Mouse (Mus musculus) kidney, postnatal 0 days (tissue): ENCODE results near the gene Cpne6. TPM values are rescaled to one million over a fixed set of nuclear protein-coding genes. Genes with fewer than 3 reads are reported as not detected.

Source experiments
- ATAC-seq: fragments of 200-750 bp; cut with Nextera tagmentation; replicated peaks from 2 replicates; pipeline ENCODE4 v1.8.0; 2017; ENCODE audit warnings: low read depth, moderate number of reproducible peaks, moderate TSS enrichment, moderate library complexity; ENCODE audit not compliant: low FRiP score
- DNase-seq: peaks from one replicate; pipeline ENCODE4 v3.0.0-alpha.2; 2016; ENCODE audit warnings: low spot score
- H3K27ac ChIP-seq: fragments of 300-500 bp; sonication (generic); 2 replicates; pipeline ENCODE4 v1.5.1; 2014; ENCODE audit warnings: mild to moderate bottlenecking
- H3K27me3 ChIP-seq: fragments of 300-500 bp; sonication (generic); 2 replicates; pipeline ENCODE4 v1.6.1; 2014; ENCODE audit warnings: low read length, mixed read lengths; ENCODE audit not compliant: insufficient read depth
- H3K36me3 ChIP-seq: fragments of 300-500 bp; sonication (generic); 2 replicates; pipeline ENCODE4 v1.6.1; 2014; ENCODE audit warnings: low read length, mixed read lengths; ENCODE audit not compliant: insufficient read depth
- H3K4me1 ChIP-seq: fragments of 300-500 bp; sonication (generic); replicated peaks from 2 replicates; pipeline ENCODE4 v1.6.1; 2014; ENCODE audit warnings: antibody characterized with exemption, low read length, mixed read lengths; ENCODE audit not compliant: insufficient read depth
- H3K4me2 ChIP-seq: fragments of 300-500 bp; sonication (generic); 2 replicates; pipeline ENCODE4 v1.6.1; 2014; ENCODE audit warnings: mild to moderate bottlenecking, low read length, moderate library complexity, mixed read lengths
- H3K4me3 ChIP-seq: fragments of 300-500 bp; sonication (generic); replicated peaks from 2 replicates; pipeline ENCODE4 v1.5.1; 2014; ENCODE audit warnings: low read depth, low read length
- H3K9ac ChIP-seq: fragments of 300-500 bp; sonication (generic); 2 replicates; pipeline ENCODE4 v1.6.1; 2014; ENCODE audit warnings: low read depth, low read length
- H3K9me3 ChIP-seq: fragments of 300-500 bp; sonication (generic); replicated peaks from 2 replicates; pipeline ENCODE4 v1.6.1; 2016; ENCODE audit warnings: low read length, inconsistent platforms, mixed read lengths
- CTCF ChIP-seq: IDR thresholded peaks from 2 replicates; pipeline ENCODE4 v1.5.1; 2016; ENCODE audit warnings: antibody characterized with exemption, low read depth, mild to moderate bottlenecking, moderate library complexity
- WGBS: fragments of 180-500 bp; shearing (Covaris S2); extraction: QIAGEN DNeasy Blood & Tissue Kit; methylation state at CpG from one replicate; pipeline ENCODE4 v1.1.7; 2014; 5-methylcytosine and 5-hydroxymethylcytosine counted together
- polyA plus RNA-seq: library from polyadenylated mRNA; unstranded; fragments of >200 nt; fragmentation: Nextera tagmentation; extraction: Ambion mirVana; gene quantifications from 2 replicates; pipeline ENCODE4 v1.2.1, GENCODE M21; 2015

The Cpne6 gene
- 0.19 and 0.28 TPM in 2 replicates for polyA plus RNA-seq

DNA sequence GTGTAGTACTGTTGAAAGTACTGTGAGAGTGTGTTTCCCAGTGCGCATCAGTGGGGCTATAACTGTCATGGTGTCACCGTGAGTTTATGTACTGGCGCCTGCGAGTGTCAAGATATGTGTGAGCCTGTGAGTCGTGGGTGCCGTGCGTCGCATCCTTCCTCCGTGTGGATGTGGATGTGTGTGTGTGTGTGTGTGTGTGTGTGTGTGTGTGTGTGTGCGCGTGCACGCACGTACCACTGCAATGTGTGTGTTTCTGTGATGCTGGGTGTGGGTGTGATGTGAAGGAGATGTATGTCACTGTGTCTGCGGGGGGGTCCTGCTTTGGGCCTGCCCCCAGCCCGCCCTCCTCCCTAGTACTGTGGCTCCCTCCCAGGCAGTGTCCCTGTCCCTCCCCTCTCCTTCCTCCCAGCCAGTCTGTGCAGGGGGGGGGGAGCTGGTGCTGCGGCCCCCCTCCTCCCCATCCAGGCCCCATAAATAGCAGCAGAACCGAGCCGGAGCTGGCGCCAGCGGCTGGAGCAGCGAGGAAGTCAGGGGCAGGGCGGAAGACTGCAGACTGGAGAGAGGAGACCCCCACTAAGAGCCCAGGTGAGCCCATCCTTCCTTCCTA lies at the start of gene Cpne6:
Gene Cpne6 (plus strand): TSS at position 321 of the 607 bp plus-strand sequence.
- 56% methylated on average over 19 of the region's 22 CpGs for WGBS
- no peaks in the 10 kb centered on the region for H3K9me3 ChIP-seq
- no peak within 1 kb of the TSS for H3K4me2 ChIP-seq
- H3K27ac ChIP-seq, result no peak within 1 kb of the TSS
- no peaks in the 10 kb centered on the region for H3K27me3 ChIP-seq
- no peak for ATAC-seq
- no peaks in the 10 kb centered on the region for H3K36me3 ChIP-seq
- TF ChIP-seq CTCF, result no peak
- DNase-seq, result no peak
- H3K9ac ChIP-seq, result no peak within 1 kb of the TSS
- H3K4me3 ChIP-seq, result no peak within 1 kb of the TSS
- no peaks in the 10 kb centered on the region for H3K4me1 ChIP-seq

DNA sequence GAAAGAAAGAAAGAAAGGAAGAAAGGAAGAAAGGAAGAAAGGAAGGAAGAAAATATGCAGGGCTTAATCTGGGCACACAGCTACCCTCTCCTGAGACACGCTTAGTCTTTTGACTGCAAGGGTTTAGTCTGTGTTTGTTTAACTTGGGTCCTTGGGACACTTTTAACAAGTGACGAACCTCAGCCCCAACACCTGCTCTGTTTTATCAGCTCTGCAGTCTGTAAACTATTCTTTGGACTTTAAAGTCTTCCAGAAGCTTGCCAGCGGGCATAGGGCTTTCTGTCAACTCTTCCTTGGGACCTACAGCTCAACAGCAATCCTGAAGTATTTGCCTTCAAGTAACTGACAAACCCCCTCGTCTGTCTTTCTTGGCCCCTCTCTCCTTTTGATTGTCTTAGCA lies 48.5 kb upstream of the Cpne6 start:
- H3K27ac ChIP-seq, result no peak overlapping the region

GRCm38 (mm10) chr14:55466481-55466880 lies 43.8 kb upstream of the Cpne6 start:
- WGBS, result 62% methylated on average over 4 of the region's 4 CpGs
- DNase-seq, result no peak
- ATAC-seq, result no peak
- H3K4me1 ChIP-seq, result 0 out of 2 replicates have a peak, but pooled peaks cover 3% of the 10 kb centered on the region
- no peaks in the 10 kb centered on the region for H3K9me3 ChIP-seq
- H3K36me3 ChIP-seq, result no peaks in the 10 kb centered on the region
- no peak overlapping the region for H3K4me3 ChIP-seq
- H3K4me2 ChIP-seq, result no peak overlapping the region
- no peaks in the 10 kb centered on the region for H3K27me3 ChIP-seq
- H3K27ac ChIP-seq, result no peak overlapping the region
- no peak overlapping the region for H3K9ac ChIP-seq
- no peak for TF ChIP-seq CTCF

More for the DNA sequence above, 48.5 kb upstream of the Cpne6 start:
- no peak for TF ChIP-seq CTCF
- Histone ChIP-seq H3K9me3 (no peaks in the 10 kb centered on the region), H3K4me1 (peaks cover 9% of the 10 kb centered on the region; the same call in 1 of the 2 replicates), H3K36me3 (no peaks in the 10 kb centered on the region), H3K4me2 (no peak overlapping the region), H3K27me3 (no peaks in the 10 kb centered on the region), H3K9ac (no peak overlapping the region), H3K4me3 (no peak overlapping the region)
- DNase-seq (no peak), ATAC-seq (no peak)
- WGBS, result 53% methylated on average over 4 of the region's 4 CpGs

GRCm38 (mm10) chr14:55467108-55467507 lies 43.1 kb upstream of the Cpne6 start:
- H3K4me3 ChIP-seq, result no peak overlapping the region
- no peaks in the 10 kb centered on the region for H3K27me3 ChIP-seq
- no peaks in the 10 kb centered on the region for H3K9me3 ChIP-seq
- no peak overlapping the region for H3K27ac ChIP-seq
- no peak for TF ChIP-seq CTCF
- no peak overlapping the region for H3K9ac ChIP-seq
- H3K4me1 ChIP-seq, result 0 out of 2 replicates have a peak, but pooled peaks cover 3% of the 10 kb centered on the region
- WGBS, result 63% methylated on average over 7 of the region's 7 CpGs
- DNase-seq (no peak), ATAC-seq (no peak)
- H3K36me3 ChIP-seq, result no peaks in the 10 kb centered on the region
- H3K4me2 ChIP-seq, result no peak overlapping the region

DNA sequence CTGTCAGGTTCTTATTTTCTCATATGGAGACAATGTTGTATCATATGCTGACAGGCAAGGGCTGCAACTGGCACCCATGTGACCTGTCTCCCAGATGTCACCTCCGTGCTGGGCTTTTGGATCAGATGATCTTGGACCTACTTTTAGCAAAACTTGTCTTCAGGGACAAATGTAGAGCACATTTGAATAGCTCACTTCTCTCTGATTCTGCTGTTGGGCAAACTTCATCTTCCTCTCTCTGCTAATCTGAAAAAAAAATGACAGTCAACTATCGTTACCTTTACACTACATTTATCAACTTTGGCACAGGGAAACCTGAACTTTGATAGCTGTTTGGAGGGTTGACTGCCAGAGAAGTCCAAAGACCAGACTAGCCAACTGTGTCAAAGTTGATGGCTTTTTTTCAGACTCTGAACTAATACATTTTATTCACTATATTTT lies 41.9 kb upstream of the Cpne6 start:
- TF ChIP-seq CTCF, result no peak
- WGBS, result 73% methylated on average over 2 of the region's 2 CpGs
- Histone ChIP-seq H3K36me3 (no peaks in the 10 kb centered on the region), H3K4me3 (no peak overlapping the region), H3K9ac (no peak overlapping the region), H3K4me2 (no peak overlapping the region), H3K4me1 (0 out of 2 replicates have a peak, but pooled peaks cover 3% of the 10 kb centered on the region), H3K27ac (peak overlapping the region; percentile 77), H3K9me3 (no peaks in the 10 kb centered on the region), H3K27me3 (no peaks in the 10 kb centered on the region)
- DNase-seq (no peak), ATAC-seq (0 out of 2 replicates have a peak, but pooled peaks have one; percentile 43)

- no peaks in the 10 kb centered on the region for H3K36me3 ChIP-seq
- no peak overlapping the region for H3K9ac ChIP-seq
- H3K27ac ChIP-seq, result peak overlapping the region; percentile 77
- H3K4me3 ChIP-seq, result no peak overlapping the region
- 26% methylated on average over 2 of the region's 2 CpGs for WGBS
- 0 out of 2 replicates have a peak, but pooled peaks cover 3% of the 10 kb centered on the region for H3K4me1 ChIP-seq
- ATAC-seq, result peak; percentile 90
- no peak overlapping the region for H3K4me2 ChIP-seq
- no peaks in the 10 kb centered on the region for H3K9me3 ChIP-seq
- TF ChIP-seq CTCF, result no peak
- no peaks in the 10 kb centered on the region for H3K27me3 ChIP-seq
- DNase-seq, result peak; percentile 47
Measured at GRCm38 (mm10) chr14:55469041-55469440, 41.2 kb upstream of the Cpne6 start.
